Mouse (Mus musculus): ENCODE measurements around the gene Gria1.

DNA sequence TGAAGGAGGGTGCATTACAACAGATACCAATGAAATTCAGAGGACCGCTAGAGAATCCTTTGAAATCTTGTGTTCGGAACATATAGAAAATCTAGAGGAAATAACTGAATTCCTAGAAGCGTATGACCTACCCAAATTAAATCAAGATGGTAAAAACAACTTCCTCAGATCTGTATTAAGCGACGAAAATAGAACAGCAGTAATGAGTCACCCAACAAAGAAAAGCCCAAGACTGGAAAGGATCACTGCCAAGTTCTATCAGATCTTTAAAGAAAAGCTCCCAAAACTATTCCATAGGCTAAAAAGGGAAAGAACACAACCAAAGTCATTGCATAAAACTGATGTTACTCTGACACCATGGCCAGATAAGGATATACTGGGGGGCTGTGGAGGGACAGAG is 183.6 kb downstream of the Gria1 start:
- TF ChIP-seq EP300 (IDR thresholded peaks at IDR 0.05; ENCODE audit: low read depth) (no peak), CTCF (IDR thresholded peaks at IDR 0.05; ENCODE audit: low read depth) (no peak)

Measured in heart, postnatal 0 days (tissue).